Mouse (Mus musculus) CD4-positive naive resting alpha-beta T cell, adult 57 days (primary cell): ENCODE measurements around the gene Lrrc46. TPM values are rescaled to one million over a fixed set of nuclear protein-coding genes. Genes with fewer than 3 reads are reported as not detected.

Experiments used
- total RNA-seq: library from RNA; stranded (reverse); gene quantifications from one replicate; pipeline ENCODE4 v1.2.4, GENCODE M21; 2023

The Lrrc46 gene
- not detected for total RNA-seq

GRCm38 (mm10) chr11:97041022-97041899 is at the start of gene Lrrc46, which contains the start of gene Mrpl10:
TSS of gene Lrrc46 (minus strand) at chr11:97041407.
TSS of gene Mrpl10 (plus strand) at chr11:97041560.

GRCm38 (mm10) chr11:97050216-97050943 is 9.2 kb upstream of the Lrrc46 start, which contains the start of gene Osbpl7:
TSS of gene Osbpl7 (plus strand) at chr11:97050628.

GRCm38 (mm10) chr11:97029686-97030417 is 11.4 kb downstream of the Lrrc46 start, which contains the start of gene Scrn2:
TSS of gene Scrn2 (plus strand) at chr11:97029938.

GRCm38 (mm10) chr11:97013121-97013670 is 28.0 kb downstream of the Lrrc46 start, which contains the start of gene Sp6:
TSS of gene Sp6 (plus strand) at chr11:97013394.

Other genes starting within 250 kb of the Lrrc46 start
- gene Nfe2l1, start 211.4 kb downstream of the Lrrc46 start, total RNA-seq: 45.4 TPM
- 1.2 TPM for gene Copz2, start 191.5 kb downstream of the Lrrc46 start, total RNA-seq
- 56.0 TPM for gene Cdk5rap3, start 124.9 kb downstream of the Lrrc46 start, total RNA-seq
- not detected for gene Prr15l, start 113.3 kb downstream of the Lrrc46 start, total RNA-seq
- 18.1 TPM for gene Pnpo, start 97.4 kb downstream of the Lrrc46 start, total RNA-seq
- gene Sp2, start 58.4 kb downstream of the Lrrc46 start, total RNA-seq: 54.2 TPM
- gene Sp6, start 28.0 kb downstream of the Lrrc46 start, total RNA-seq: 4.7 TPM
- gene Scrn2, start 11.5 kb downstream of the Lrrc46 start, total RNA-seq: 3.3 TPM
- 38.7 TPM for gene Mrpl10, start 153 bp upstream of the Lrrc46 start, total RNA-seq
- gene Osbpl7, start 9.2 kb upstream of the Lrrc46 start, total RNA-seq: 31.6 TPM
- 2.4 TPM for gene Tbx21, start 73.9 kb upstream of the Lrrc46 start, total RNA-seq
- 1.2 TPM for gene Tbkbp1, start 110.1 kb upstream of the Lrrc46 start, total RNA-seq
- 136 TPM for gene Kpnb1, start 146.5 kb upstream of the Lrrc46 start, total RNA-seq
- gene Npepps, start 239.2 kb upstream of the Lrrc46 start, total RNA-seq: 69.0 TPM